Mouse (Mus musculus) MN1 (cell line): ENCODE data around the gene Epb41l1.

ENCODE experiments used
- DNase-seq: peaks from one replicate; pipeline ENCODE4 v3.0.0-alpha.2; 2016; ENCODE audit warnings: low spot score

The Epb41l1 gene

GRCm38 (mm10) chr2:156538817-156539555 is 118.3 kb downstream of the Epb41l1 start:
- peak; percentile 32 for DNase-seq

- no peak for DNase-seq
These were observed 120.3 kb downstream of the Epb41l1 start for GRCm38 (mm10) chr2:156540991-156541390.

- DNase-seq: no peak
These were observed 121.7 kb downstream of the Epb41l1 start for GRCm38 (mm10) chr2:156542410-156542809.

GRCm38 (mm10) chr2:156543804-156544203 is 123.1 kb downstream of the Epb41l1 start:
- no peak for DNase-seq

GRCm38 (mm10) chr2:156547123-156547891 is 126.6 kb downstream of the Epb41l1 start, which contains the start of gene Aar2:
TSS of gene Aar2 (plus strand) at chr2:156547584.
- peak; percentile 90 for DNase-seq

GRCm38 (mm10) chr2:156552421-156552820 is 131.7 kb downstream of the Epb41l1 start:
- no peak for DNase-seq

GRCm38 (mm10) chr2:156561808-156562207 is 141.1 kb downstream of the Epb41l1 start:
- no peak for DNase-seq

- peak; percentile 35 for DNase-seq
These were observed 142.8 kb downstream of the Epb41l1 start for GRCm38 (mm10) chr2:156563557-156563956.

GRCm38 (mm10) chr2:156566512-156566911 is 145.8 kb downstream of the Epb41l1 start:
- DNase-seq: no peak

- no peak for DNase-seq
These were observed 147.9 kb downstream of the Epb41l1 start for GRCm38 (mm10) chr2:156568647-156569046.

GRCm38 (mm10) chr2:156569261-156569660 is 148.6 kb downstream of the Epb41l1 start:
- no peak for DNase-seq

GRCm38 (mm10) chr2:156571521-156571920 is 150.8 kb downstream of the Epb41l1 start:
- no peak for DNase-seq

GRCm38 (mm10) chr2:156576850-156577587 is 156.3 kb downstream of the Epb41l1 start:
- no peak for DNase-seq

- no peak for DNase-seq
These were observed 159.8 kb downstream of the Epb41l1 start for GRCm38 (mm10) chr2:156580507-156580906.

GRCm38 (mm10) chr2:156581244-156581643 is 160.5 kb downstream of the Epb41l1 start:
- peak; percentile 57 for DNase-seq

- no peak for DNase-seq
These were observed 162.2 kb downstream of the Epb41l1 start for GRCm38 (mm10) chr2:156582887-156583286.

- DNase-seq: no peak
These were observed 163.6 kb downstream of the Epb41l1 start for GRCm38 (mm10) chr2:156584154-156584796.

- peak; percentile 53 for DNase-seq
These were observed 164.2 kb downstream of the Epb41l1 start for GRCm38 (mm10) chr2:156584797-156585471.

- no peak for DNase-seq
These were observed 168.8 kb downstream of the Epb41l1 start for GRCm38 (mm10) chr2:156589481-156589880.
